Mouse (Mus musculus): ENCODE data around the gene Entpd1. TPM values are rescaled to one million over a fixed set of nuclear protein-coding genes. Genes with fewer than 3 reads are reported as not detected.

Entpd1 gene
- polyA plus RNA-seq, 1 experiment from 2014 or later, result 7.5 TPM

GRCm38 (mm10) chr19:40630606-40631005, 18.4 kb downstream of the Entpd1 start:
- H3K27ac ChIP-seq, result no peak overlapping the region
- no peak overlapping the region for H3K9ac ChIP-seq
- no peaks in the 10 kb centered on the region for H3K4me1 ChIP-seq
- no peak overlapping the region for H3K4me2 ChIP-seq
- no peak for ATAC-seq (ENCODE audit: insufficient number of reproducible peaks, insufficient read depth, low FRiP score, low TSS enrichment, low read depth)
- H3K36me3 ChIP-seq, result no peaks in the 10 kb centered on the region
- no peaks in the 10 kb centered on the region for H3K9me3 ChIP-seq
- H3K4me3 ChIP-seq, result no peak overlapping the region
- 79% methylated on average over 7 of the region's 7 CpGs for WGBS
- H3K27me3 ChIP-seq, result no peaks in the 10 kb centered on the region

GRCm38 (mm10) chr19:40632193-40632592, 20.0 kb downstream of the Entpd1 start:
- Histone ChIP-seq H3K4me3 (no peak overlapping the region), H3K4me2 (no peak overlapping the region), H3K27ac (no peak overlapping the region), H3K4me1 (no peaks in the 10 kb centered on the region), H3K9me3 (no peaks in the 10 kb centered on the region), H3K9ac (no peak overlapping the region), H3K36me3 (no peaks in the 10 kb centered on the region), H3K27me3 (no peaks in the 10 kb centered on the region)
- no peak for ATAC-seq (ENCODE audit: insufficient number of reproducible peaks, insufficient read depth, low FRiP score, low TSS enrichment, low read depth)
- 78% methylated on average over 3 of the region's 3 CpGs for WGBS

- 78% methylated on average over 5 of the region's 5 CpGs for WGBS
- Histone ChIP-seq H3K27ac (no peak overlapping the region), H3K27me3 (no peaks in the 10 kb centered on the region), H3K4me2 (no peak overlapping the region), H3K9me3 (no peaks in the 10 kb centered on the region), H3K9ac (no peak overlapping the region), H3K4me1 (no peaks in the 10 kb centered on the region), H3K4me3 (no peak overlapping the region), H3K36me3 (no peaks in the 10 kb centered on the region)
- no peak for ATAC-seq (ENCODE audit: insufficient number of reproducible peaks, insufficient read depth, low FRiP score, low TSS enrichment, low read depth)
These were observed 20.5 kb downstream of the Entpd1 start for GRCm38 (mm10) chr19:40632668-40633067.

- no peak for ATAC-seq (ENCODE audit: insufficient number of reproducible peaks, insufficient read depth, low FRiP score, low TSS enrichment, low read depth)
- Histone ChIP-seq H3K9ac (no peak overlapping the region), H3K9me3 (no peaks in the 10 kb centered on the region), H3K27me3 (no peaks in the 10 kb centered on the region), H3K4me3 (no peak overlapping the region), H3K4me1 (no peaks in the 10 kb centered on the region), H3K4me2 (no peak overlapping the region), H3K27ac (no peak overlapping the region), H3K36me3 (no peaks in the 10 kb centered on the region)
- WGBS, result 53% methylated on average over 1 of the region's 1 CpGs
These were observed 21.0 kb downstream of the Entpd1 start for GRCm38 (mm10) chr19:40633144-40633543.

- no peak for ATAC-seq (ENCODE audit: insufficient number of reproducible peaks, insufficient read depth, low FRiP score, low TSS enrichment, low read depth)
- Histone ChIP-seq H3K4me1 (no peaks in the 10 kb centered on the region), H3K9me3 (no peaks in the 10 kb centered on the region), H3K9ac (no peak overlapping the region), H3K4me3 (no peak overlapping the region), H3K27me3 (no peaks in the 10 kb centered on the region), H3K4me2 (no peak overlapping the region), H3K36me3 (no peaks in the 10 kb centered on the region), H3K27ac (no peak overlapping the region)
- WGBS, result 47% methylated on average over 4 of the region's 4 CpGs
These were observed 24.9 kb downstream of the Entpd1 start for GRCm38 (mm10) chr19:40637091-40637490.

- H3K9me3 ChIP-seq, result no peaks in the 10 kb centered on the region
- H3K27me3 ChIP-seq, result no peaks in the 10 kb centered on the region
- H3K4me3 ChIP-seq, result no peak overlapping the region
- H3K4me2 ChIP-seq, result no peak overlapping the region
- H3K9ac ChIP-seq, result no peak overlapping the region
- H3K27ac ChIP-seq, result peak overlapping the region; percentile 44; the same call in 1 of the 2 replicates
- no peaks in the 10 kb centered on the region for H3K4me1 ChIP-seq
- H3K36me3 ChIP-seq, result no peaks in the 10 kb centered on the region
- WGBS, result 81% methylated on average over 7 of the region's 7 CpGs
- ATAC-seq (ENCODE audit: insufficient number of reproducible peaks, insufficient read depth, low FRiP score, low TSS enrichment, low read depth), result no peak
These were observed 25.4 kb downstream of the Entpd1 start for GRCm38 (mm10) chr19:40637601-40638000.

GRCm38 (mm10) chr19:40638582-40638981, 26.4 kb downstream of the Entpd1 start:
- no peak overlapping the region for H3K4me2 ChIP-seq
- no peak overlapping the region for H3K4me3 ChIP-seq
- ATAC-seq (ENCODE audit: insufficient number of reproducible peaks, insufficient read depth, low FRiP score, low TSS enrichment, low read depth), result no peak
- no peak overlapping the region for H3K27ac ChIP-seq
- no peaks in the 10 kb centered on the region for H3K36me3 ChIP-seq
- H3K4me1 ChIP-seq, result no peaks in the 10 kb centered on the region
- H3K9me3 ChIP-seq, result no peaks in the 10 kb centered on the region
- 83% methylated on average over 5 of the region's 5 CpGs for WGBS
- H3K9ac ChIP-seq, result no peak overlapping the region
- H3K27me3 ChIP-seq, result no peaks in the 10 kb centered on the region

GRCm38 (mm10) chr19:40639729-40640304, 27.7 kb downstream of the Entpd1 start:
- ATAC-seq (ENCODE audit: insufficient number of reproducible peaks, insufficient read depth, low FRiP score, low TSS enrichment, low read depth), result no peak
- WGBS, result 84% methylated on average over 11 of the region's 11 CpGs
- H3K4me2 ChIP-seq, result no peak overlapping the region
- no peaks in the 10 kb centered on the region for H3K4me1 ChIP-seq
- no peak overlapping the region for H3K4me3 ChIP-seq
- no peak overlapping the region for H3K27ac ChIP-seq
- H3K27me3 ChIP-seq, result no peaks in the 10 kb centered on the region
- H3K9me3 ChIP-seq, result no peaks in the 10 kb centered on the region
- no peak overlapping the region for H3K9ac ChIP-seq
- H3K36me3 ChIP-seq, result no peaks in the 10 kb centered on the region

- Histone ChIP-seq H3K9ac (no peak overlapping the region), H3K4me3 (no peak overlapping the region), H3K9me3 (no peaks in the 10 kb centered on the region), H3K4me1 (no peaks in the 10 kb centered on the region), H3K4me2 (no peak overlapping the region), H3K27me3 (no peaks in the 10 kb centered on the region), H3K27ac (no peak overlapping the region), H3K36me3 (no peaks in the 10 kb centered on the region)
- WGBS, result 85% methylated on average over 2 of the region's 2 CpGs
- no peak for ATAC-seq (ENCODE audit: insufficient number of reproducible peaks, insufficient read depth, low FRiP score, low TSS enrichment, low read depth)
These were observed 28.6 kb downstream of the Entpd1 start for GRCm38 (mm10) chr19:40640799-40641198.

- ATAC-seq (ENCODE audit: insufficient number of reproducible peaks, insufficient read depth, low FRiP score, low TSS enrichment, low read depth), result no peak
These were observed 31.7 kb downstream of the Entpd1 start for GRCm38 (mm10) chr19:40643846-40644245.

GRCm38 (mm10) chr19:40646379-40646778, 34.2 kb downstream of the Entpd1 start:
- no peak for ATAC-seq (ENCODE audit: insufficient number of reproducible peaks, insufficient read depth, low FRiP score, low TSS enrichment, low read depth)

More at GRCm38 (mm10) chr19:40643846-40644245, 31.7 kb downstream of the Entpd1 start:
- no peak overlapping the region for H3K27ac ChIP-seq
- no peaks in the 10 kb centered on the region for H3K36me3 ChIP-seq
- H3K4me2 ChIP-seq, result no peak overlapping the region
- WGBS, result 84% methylated on average over 1 of the region's 1 CpGs
- H3K9ac ChIP-seq, result no peak overlapping the region
- no peak overlapping the region for H3K4me3 ChIP-seq
- no peaks in the 10 kb centered on the region for H3K27me3 ChIP-seq
- peaks cover 15% of the 10 kb centered on the region for H3K4me1 ChIP-seq
- H3K9me3 ChIP-seq, result no peaks in the 10 kb centered on the region

GRCm38 (mm10) chr19:40647319-40648158, 35.4 kb downstream of the Entpd1 start:
- Histone ChIP-seq H3K4me3 (no peak overlapping the region), H3K9ac (no peak overlapping the region), H3K4me2 (no peak overlapping the region), H3K4me1 (peaks cover 22% of the 10 kb centered on the region), H3K27ac (peak overlapping the region; percentile 60), H3K27me3 (no peaks in the 10 kb centered on the region), H3K9me3 (no peaks in the 10 kb centered on the region), H3K36me3 (no peaks in the 10 kb centered on the region)
- WGBS, result 55% methylated on average over 9 of the region's 9 CpGs
- ATAC-seq (ENCODE audit: insufficient number of reproducible peaks, insufficient read depth, low FRiP score, low TSS enrichment, low read depth), result no peak

More at GRCm38 (mm10) chr19:40646379-40646778, 34.2 kb downstream of the Entpd1 start:
- Histone ChIP-seq H3K27ac (0 out of 2 replicates have a peak overlapping the region, but pooled peaks have one; percentile 0), H3K4me3 (no peak overlapping the region), H3K9ac (no peak overlapping the region), H3K27me3 (no peaks in the 10 kb centered on the region), H3K4me2 (no peak overlapping the region), H3K9me3 (no peaks in the 10 kb centered on the region), H3K36me3 (no peaks in the 10 kb centered on the region), H3K4me1 (peaks cover 22% of the 10 kb centered on the region)
- WGBS, result 27% methylated on average over 6 of the region's 6 CpGs

Measured in embryonic facial prominence, embryonic 13.5 days (tissue).